Mouse (Mus musculus): ENCODE data around the gene Tnfrsf8. TPM values are rescaled to one million over a fixed set of nuclear protein-coding genes. Genes with fewer than 3 reads are reported as not detected.

Gene Tnfrsf8
- polyA plus RNA-seq, 1 experiment from 2014 or later, result 0.58 TPM

DNA sequence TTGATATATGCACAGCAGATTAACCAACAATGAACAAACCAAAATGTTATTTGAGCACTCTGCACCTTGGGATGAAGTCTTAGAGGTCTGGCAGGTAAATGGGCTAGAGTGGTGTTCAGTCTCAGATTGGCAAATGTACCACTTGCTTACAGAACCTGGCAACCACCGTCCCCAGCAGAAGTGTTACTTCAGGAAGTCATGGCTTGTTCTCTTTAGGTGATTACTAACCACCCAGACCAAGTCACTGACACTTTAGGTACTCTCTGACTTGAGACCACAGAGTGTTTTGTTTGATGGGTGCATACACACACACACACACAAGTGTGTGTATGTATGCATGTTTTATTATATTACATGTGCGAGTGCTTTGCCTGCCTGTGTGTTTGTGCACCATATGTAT lies 36.7 kb downstream of the Tnfrsf8 start:
- 91% methylated on average over 2 of the region's 2 CpGs for WGBS
- H3K36me3 ChIP-seq, result no peaks in the 10 kb centered on the region
- H3K27ac ChIP-seq (replicated peaks), result no peak overlapping the region
- ATAC-seq (ENCODE audit: low FRiP score, low read depth), result no peak
- no peak overlapping the region for H3K4me3 ChIP-seq
- no peaks in the 10 kb centered on the region for H3K27me3 ChIP-seq
- no peaks in the 10 kb centered on the region for H3K4me1 ChIP-seq (replicated peaks)
- no peak overlapping the region for H3K4me2 ChIP-seq
- H3K9ac ChIP-seq, result no peak overlapping the region
- no peaks in the 10 kb centered on the region for H3K9me3 ChIP-seq

- no peaks in the 10 kb centered on the region for H3K4me1 ChIP-seq (replicated peaks)
Measured at GRCm38 (mm10) chr4:145276368-145277249, 38.4 kb downstream of the Tnfrsf8 start.

GRCm38 (mm10) chr4:145274887-145275286 lies 40.1 kb downstream of the Tnfrsf8 start:
- Histone ChIP-seq H3K9me3 (no peaks in the 10 kb centered on the region), H3K4me3 (no peak overlapping the region), H3K36me3 (no peaks in the 10 kb centered on the region), H3K27ac (replicated peaks) (no peak overlapping the region), H3K4me2 (no peak overlapping the region), H3K4me1 (replicated peaks) (no peaks in the 10 kb centered on the region), H3K9ac (no peak overlapping the region), H3K27me3 (no peaks in the 10 kb centered on the region)
- 93% methylated on average over 5 of the region's 5 CpGs for WGBS
- no peak for ATAC-seq (ENCODE audit: low FRiP score, low read depth)

More at GRCm38 (mm10) chr4:145276368-145277249, 38.4 kb downstream of the Tnfrsf8 start:
- Histone ChIP-seq H3K4me3 (no peak overlapping the region), H3K27ac (replicated peaks) (no peak overlapping the region), H3K27me3 (no peaks in the 10 kb centered on the region), H3K9me3 (no peaks in the 10 kb centered on the region), H3K4me2 (no peak overlapping the region), H3K9ac (no peak overlapping the region), H3K36me3 (no peaks in the 10 kb centered on the region)
- WGBS, result 86% methylated on average over 6 of the region's 6 CpGs
- ATAC-seq (ENCODE audit: low FRiP score, low read depth), result no peak

- Histone ChIP-seq H3K9ac (no peak overlapping the region), H3K27ac (replicated peaks) (no peak overlapping the region), H3K27me3 (no peaks in the 10 kb centered on the region), H3K4me3 (no peak overlapping the region), H3K9me3 (no peaks in the 10 kb centered on the region), H3K36me3 (no peaks in the 10 kb centered on the region), H3K4me2 (no peak overlapping the region), H3K4me1 (replicated peaks) (no peaks in the 10 kb centered on the region)
- 90% methylated on average over 5 of the region's 5 CpGs for WGBS
- no peak for ATAC-seq (ENCODE audit: low FRiP score, low read depth)
Measured at GRCm38 (mm10) chr4:145273923-145274322, 41.0 kb downstream of the Tnfrsf8 start.

DNA sequence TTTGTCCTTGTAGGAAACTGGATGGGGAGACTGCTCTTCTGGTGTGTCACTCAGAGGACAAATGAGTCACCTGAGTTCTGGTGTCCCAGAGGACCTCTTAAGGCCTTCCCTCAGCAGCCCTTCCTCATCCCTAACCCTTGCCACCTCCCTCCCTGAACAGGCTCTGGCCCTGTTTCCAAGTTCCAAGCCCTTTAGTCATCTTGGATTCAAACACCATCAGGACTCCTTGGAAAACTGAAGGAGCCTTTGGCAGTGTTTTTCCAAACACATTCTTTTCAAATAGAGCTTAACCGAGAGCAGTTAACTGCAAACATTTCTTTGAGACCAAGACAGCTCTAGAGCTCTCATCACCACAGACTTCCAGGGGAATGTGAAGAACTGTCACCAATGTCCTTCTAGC lies 42.2 kb downstream of the Tnfrsf8 start:
- Histone ChIP-seq H3K9me3 (no peaks in the 10 kb centered on the region), H3K4me2 (no peak overlapping the region), H3K4me1 (replicated peaks) (no peaks in the 10 kb centered on the region), H3K9ac (no peak overlapping the region), H3K27me3 (no peaks in the 10 kb centered on the region), H3K36me3 (no peaks in the 10 kb centered on the region), H3K27ac (replicated peaks) (no peak overlapping the region), H3K4me3 (no peak overlapping the region)
- WGBS, result 75% methylated on average over 1 of the region's 1 CpGs
- no peak for ATAC-seq (ENCODE audit: low FRiP score, low read depth)

DNA sequence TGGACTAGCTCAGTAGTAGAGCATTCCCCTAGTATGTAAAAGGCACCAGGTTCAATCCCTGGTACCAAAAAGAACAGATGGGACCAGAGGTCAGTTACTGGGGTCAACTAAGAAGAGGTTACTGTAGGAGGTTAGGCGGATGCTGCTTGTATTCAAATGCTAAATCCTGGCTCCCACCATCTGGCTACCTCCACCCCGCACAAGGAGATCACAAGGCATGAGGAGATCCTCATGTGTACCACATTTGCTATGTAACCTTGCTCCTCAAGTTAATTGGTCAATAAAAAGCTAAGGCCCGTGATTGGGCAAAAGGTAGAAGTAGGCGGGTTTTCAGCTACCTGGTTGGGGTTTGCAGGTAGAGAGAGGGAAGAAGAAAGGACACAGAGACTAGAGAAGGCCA lies 43.3 kb downstream of the Tnfrsf8 start:
- WGBS, result 88% methylated on average over 4 of the region's 4 CpGs

GRCm38 (mm10) chr4:145270136-145270535 lies 44.8 kb downstream of the Tnfrsf8 start:
- no peaks in the 10 kb centered on the region for H3K36me3 ChIP-seq
- H3K9me3 ChIP-seq, result no peaks in the 10 kb centered on the region
- H3K9ac ChIP-seq, result no peak overlapping the region
- no peaks in the 10 kb centered on the region for H3K27me3 ChIP-seq
- no peak overlapping the region for H3K4me2 ChIP-seq
- H3K27ac ChIP-seq (replicated peaks), result no peak overlapping the region
- H3K4me1 ChIP-seq (replicated peaks), result no peaks in the 10 kb centered on the region
- ATAC-seq (ENCODE audit: low FRiP score, low read depth), result no peak
- 92% methylated on average over 5 of the region's 5 CpGs for WGBS
- H3K4me3 ChIP-seq, result no peak overlapping the region

More for the DNA sequence above, 43.3 kb downstream of the Tnfrsf8 start:
- H3K27me3 ChIP-seq, result no peaks in the 10 kb centered on the region
- H3K4me2 ChIP-seq, result no peak overlapping the region
- no peaks in the 10 kb centered on the region for H3K4me1 ChIP-seq (replicated peaks)
- no peak overlapping the region for H3K27ac ChIP-seq (replicated peaks)
- H3K9ac ChIP-seq, result no peak overlapping the region
- no peaks in the 10 kb centered on the region for H3K36me3 ChIP-seq
- no peak overlapping the region for H3K4me3 ChIP-seq
- no peaks in the 10 kb centered on the region for H3K9me3 ChIP-seq
- no peak for ATAC-seq (ENCODE audit: low FRiP score, low read depth)

DNA sequence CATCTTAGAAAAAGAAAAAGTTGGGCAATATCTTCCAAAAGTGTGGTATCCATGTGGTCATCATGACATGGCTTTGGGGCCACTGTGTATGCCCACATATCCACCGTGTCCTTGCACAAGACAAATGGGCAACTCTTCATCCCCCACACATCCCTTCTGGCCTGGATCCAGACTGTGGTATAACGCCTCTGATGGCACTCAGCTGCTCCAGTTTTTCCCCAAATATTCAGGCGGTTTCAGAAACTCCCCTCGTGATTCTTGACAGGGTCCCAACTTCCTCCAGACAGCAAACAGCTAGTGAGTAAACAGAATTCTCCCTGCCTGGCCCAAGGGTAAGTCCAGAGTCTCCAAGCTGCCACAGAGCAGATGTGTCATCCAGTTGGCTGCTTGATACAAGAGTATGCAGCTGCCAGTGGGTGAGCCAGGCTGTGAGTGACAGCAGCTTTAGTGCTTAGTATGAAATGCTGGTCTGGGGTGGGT lies 47.3 kb downstream of the Tnfrsf8 start:
- no peaks in the 10 kb centered on the region for H3K4me1 ChIP-seq (replicated peaks)
- WGBS, result 81% methylated on average over 4 of the region's 4 CpGs
- no peak overlapping the region for H3K9ac ChIP-seq
- no peaks in the 10 kb centered on the region for H3K9me3 ChIP-seq
- no peak overlapping the region for H3K4me3 ChIP-seq
- ATAC-seq (ENCODE audit: low FRiP score, low read depth), result no peak
- H3K4me2 ChIP-seq, result no peak overlapping the region
- no peak overlapping the region for H3K27ac ChIP-seq (replicated peaks)
- H3K36me3 ChIP-seq, result no peaks in the 10 kb centered on the region
- H3K27me3 ChIP-seq, result no peaks in the 10 kb centered on the region

DNA sequence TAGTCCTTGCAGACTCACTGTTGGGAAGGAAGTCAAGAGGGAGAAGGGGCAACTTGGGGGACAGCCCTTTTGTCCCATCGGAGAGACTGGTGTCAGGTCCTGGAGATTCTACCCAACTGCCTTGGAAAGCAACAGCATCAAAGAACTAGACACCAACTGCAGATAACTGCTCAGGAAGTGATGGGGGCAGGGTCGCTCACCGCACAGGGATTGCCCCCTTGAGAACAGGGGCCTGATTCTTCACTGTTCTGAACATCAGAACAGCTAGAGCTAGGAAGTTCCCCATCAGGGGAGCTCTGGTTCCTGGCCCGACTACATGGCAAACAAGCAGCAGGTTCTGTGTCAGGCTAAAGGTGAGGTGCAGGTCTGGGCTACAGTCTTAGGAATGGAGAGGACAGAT lies 48.5 kb downstream of the Tnfrsf8 start:
- no peaks in the 10 kb centered on the region for H3K36me3 ChIP-seq
- H3K4me2 ChIP-seq, result no peak overlapping the region
- H3K27ac ChIP-seq (replicated peaks), result no peak overlapping the region
- no peak overlapping the region for H3K9ac ChIP-seq
- H3K4me1 ChIP-seq (replicated peaks), result no peaks in the 10 kb centered on the region
- 85% methylated on average over 4 of the region's 4 CpGs for WGBS
- no peaks in the 10 kb centered on the region for H3K27me3 ChIP-seq
- no peak overlapping the region for H3K4me3 ChIP-seq
- H3K9me3 ChIP-seq, result no peaks in the 10 kb centered on the region
- ATAC-seq (ENCODE audit: low FRiP score, low read depth), result no peak

DNA sequence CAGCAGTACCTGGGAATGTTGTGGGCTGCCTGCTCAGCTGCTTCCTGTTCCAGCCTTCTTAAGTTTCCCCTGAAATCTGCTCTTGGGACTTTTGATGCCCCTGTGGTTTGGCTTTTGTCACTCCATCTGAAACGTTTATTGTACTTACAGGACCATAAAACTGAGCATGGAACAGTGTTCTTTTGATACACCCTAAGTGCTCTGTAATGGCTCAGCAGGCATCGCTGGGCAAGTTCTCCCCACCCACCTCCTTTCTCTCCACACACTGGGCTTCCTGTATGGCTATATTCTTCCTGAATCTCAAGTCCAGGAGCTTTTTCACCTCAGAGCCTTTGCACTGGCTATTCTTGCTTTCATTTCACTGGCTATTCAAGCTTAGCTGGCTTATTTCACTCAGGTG lies 50.2 kb downstream of the Tnfrsf8 start:
- H3K27ac ChIP-seq (replicated peaks), result no peak overlapping the region
- H3K36me3 ChIP-seq, result no peaks in the 10 kb centered on the region
- H3K9ac ChIP-seq, result no peak overlapping the region
- H3K27me3 ChIP-seq, result no peaks in the 10 kb centered on the region
- no peak for ATAC-seq (ENCODE audit: low FRiP score, low read depth)
- H3K4me1 ChIP-seq (replicated peaks), result no peaks in the 10 kb centered on the region
- no peak overlapping the region for H3K4me2 ChIP-seq
- no peak overlapping the region for H3K4me3 ChIP-seq
- WGBS, result 42% methylated on average over 2 of the region's 2 CpGs
- H3K9me3 ChIP-seq, result no peaks in the 10 kb centered on the region

DNA sequence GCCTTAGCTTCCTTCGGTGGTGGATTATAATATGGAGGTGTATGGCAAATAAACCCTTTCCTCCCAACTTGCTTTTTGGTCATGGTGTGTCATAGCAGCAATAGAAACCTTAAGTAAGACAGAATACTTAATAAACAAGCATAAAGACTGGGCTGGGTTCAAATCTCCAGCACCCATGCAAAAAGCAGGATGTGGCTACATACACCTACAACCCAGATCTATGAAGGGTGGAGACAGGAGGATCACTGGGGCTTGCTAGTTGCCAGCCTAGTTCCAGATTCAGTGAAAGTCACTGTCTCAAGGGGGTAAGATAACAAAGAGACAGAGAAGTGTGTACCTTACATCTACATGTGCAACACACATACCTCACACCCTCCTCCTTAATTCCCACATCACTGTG lies 51.4 kb downstream of the Tnfrsf8 start:
- H3K4me1 ChIP-seq (replicated peaks), result no peaks in the 10 kb centered on the region
- H3K4me3 ChIP-seq, result no peak overlapping the region
- no peak overlapping the region for H3K27ac ChIP-seq (replicated peaks)
- H3K27me3 ChIP-seq, result no peaks in the 10 kb centered on the region
- no peaks in the 10 kb centered on the region for H3K36me3 ChIP-seq
- no peaks in the 10 kb centered on the region for H3K9me3 ChIP-seq
- no peak overlapping the region for H3K4me2 ChIP-seq
- WGBS, result 100% methylated on average over 1 of the region's 1 CpGs
- ATAC-seq (ENCODE audit: low FRiP score, low read depth), result no peak
- H3K9ac ChIP-seq, result no peak overlapping the region

GRCm38 (mm10) chr4:145260802-145261201 lies 54.2 kb downstream of the Tnfrsf8 start:
- WGBS, result 84% methylated on average over 5 of the region's 5 CpGs
- Histone ChIP-seq H3K4me2 (no peak overlapping the region), H3K36me3 (no peaks in the 10 kb centered on the region), H3K27ac (replicated peaks) (no peak overlapping the region), H3K4me1 (replicated peaks) (no peaks in the 10 kb centered on the region), H3K9ac (no peak overlapping the region), H3K27me3 (no peaks in the 10 kb centered on the region), H3K9me3 (no peaks in the 10 kb centered on the region), H3K4me3 (no peak overlapping the region)
- ATAC-seq (ENCODE audit: low FRiP score, low read depth), result no peak
